Mouse (Mus musculus) megakaryocyte, embryonic 14.5 days (primary cell): ENCODE data around the gene Slc25a29.

ENCODE experiments used
- FLI1 ChIP-seq: IDR thresholded peaks from 2 replicates; pipeline ENCODE4 v1.6.1; 2012; ENCODE audit warnings: low read length, inconsistent platforms, mixed read lengths
- GATA1 ChIP-seq: IDR thresholded peaks from 3 replicates; pipeline ENCODE4 v1.6.1; 2012; ENCODE audit warnings: mixed read lengths, low read length, inconsistent platforms, borderline replicate concordance

DNA sequence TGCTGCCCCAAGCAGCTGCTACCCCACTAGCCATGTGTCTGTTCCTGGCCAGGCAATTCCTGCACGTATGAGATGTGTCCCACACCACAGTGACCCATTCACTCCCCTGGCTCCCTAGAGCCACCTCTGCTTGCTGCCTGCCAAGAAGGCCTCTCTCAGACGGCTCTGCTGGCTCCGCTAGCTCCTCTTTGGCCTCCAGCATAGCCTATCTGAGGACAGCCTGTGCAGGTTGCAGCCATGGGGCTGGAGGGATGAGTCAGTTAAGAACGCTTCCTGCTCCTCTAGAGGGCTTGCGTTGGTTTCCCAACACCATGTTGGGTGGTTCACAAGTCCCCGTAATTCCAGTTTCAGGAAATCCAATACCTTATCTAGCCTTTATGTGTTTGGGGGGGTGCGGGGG is 7.0 kb upstream of the Slc25a29 start:
- TF ChIP-seq GATA1 (no peak), FLI1 (no peak)
